Mouse (Mus musculus) ovary, adult 2 months (tissue): ENCODE measurements around the gene Selenoh. TPM values are rescaled to one million over a fixed set of nuclear protein-coding genes. Genes with fewer than 3 reads are reported as not detected.

Source experiments
- polyA plus RNA-seq: library from polyadenylated mRNA; depleted of rRNA; stranded (reverse); fragments of >200 nt; gene quantifications from 2 replicates; pipeline ENCODE4 v1.2.3, GENCODE M21; 2012; rRNA removed

Gene Selenoh
- polyA plus RNA-seq = 128 and 180 TPM in 2 replicates

GRCm38 (mm10) chr2:84670569-84670933 is at the start of gene Selenoh:
TSS of gene Selenoh (minus strand) at chr2:84670770.

GRCm38 (mm10) chr2:84714811-84715561 is 44.4 kb upstream of the Selenoh start, which contains the start of gene Zdhhc5:
TSS of gene Zdhhc5 (minus strand) at chr2:84715180.

GRCm38 (mm10) chr2:84679016-84679415 is 8.4 kb upstream of the Selenoh start, which contains the start of gene Tmx2:
TSS of gene Tmx2 (minus strand) at chr2:84679140.

GRCm38 (mm10) chr2:84677968-84678880 is 7.7 kb upstream of the Selenoh start, which contains the start of the genes Gm28635 and Med19:
TSS of gene Gm28635 (minus strand) at chr2:84678041.
TSS of gene Med19 (plus strand) at chr2:84678402.

GRCm38 (mm10) chr2:84658806-84659205 is 11.8 kb downstream of the Selenoh start, which contains the start of gene Btbd18:
TSS of gene Btbd18 (plus strand) at chr2:84659079.

GRCm38 (mm10) chr2:84650464-84651195 is 19.9 kb downstream of the Selenoh start, which contains the start of gene Ctnnd1:
TSS of gene Ctnnd1 (minus strand) at chr2:84650765.

Other genes with a start within 250 kb of the Selenoh start
- gene Calcrl, start 245.4 kb downstream of the Selenoh start, polyA plus RNA-seq = 3.0 and 3.9 TPM in 2 replicates
- gene Tfpi, start 194.0 kb downstream of the Selenoh start, polyA plus RNA-seq = 3.7 and 7.0 TPM in 2 replicates
- 62.4 and 62.9 TPM in 2 replicates for gene Ctnnd1, start 20.0 kb downstream of the Selenoh start, polyA plus RNA-seq
- not detected in 2 replicates for gene Btbd18, start 11.7 kb downstream of the Selenoh start, polyA plus RNA-seq
- gene Gm28635, start 7.3 kb upstream of the Selenoh start, polyA plus RNA-seq = not detected in 2 replicates
- 8.0 and 8.9 TPM in 2 replicates for gene Med19, start 7.6 kb upstream of the Selenoh start, polyA plus RNA-seq
- gene Tmx2, start 8.4 kb upstream of the Selenoh start, polyA plus RNA-seq = 41.7 and 58.0 TPM in 2 replicates
- 44.3 and 50.4 TPM in 2 replicates for gene Zdhhc5, start 44.4 kb upstream of the Selenoh start, polyA plus RNA-seq
- 8.1 and 9.7 TPM in 2 replicates for gene Clp1, start 56.6 kb upstream of the Selenoh start, polyA plus RNA-seq
- gene Ypel4, start 63.3 kb upstream of the Selenoh start, polyA plus RNA-seq = 7.7 and 8.3 TPM in 2 replicates
- 0.98 and 1.3 TPM in 2 replicates for gene Gm19426, start 72.9 kb upstream of the Selenoh start, polyA plus RNA-seq
- 298 and 361 TPM in 2 replicates for gene Serping1, start 104.7 kb upstream of the Selenoh start, polyA plus RNA-seq
- 18.7 and 23.7 TPM in 2 replicates for gene Ube2l6, start 128.1 kb upstream of the Selenoh start, polyA plus RNA-seq
- gene Smtnl1, start 151.9 kb upstream of the Selenoh start, polyA plus RNA-seq = not detected in 2 replicates
- gene Timm10, start 156.2 kb upstream of the Selenoh start, polyA plus RNA-seq = 42.6 and 54.8 TPM in 2 replicates
- 14.3 and 15.2 TPM in 2 replicates for gene Slc43a1, start 168.1 kb upstream of the Selenoh start, polyA plus RNA-seq
- 12.0 and 16.9 TPM in 2 replicates for gene Rtn4rl2, start 215.9 kb upstream of the Selenoh start, polyA plus RNA-seq